Mouse (Mus musculus): ENCODE measurements at regions not wholly inside any gene's neighbourhood (a gene's known extent, or its start where the extent isn't known, plus 50 kb on each side); places are given as distances from the start of the nearest gene placed in this dataset.

GRCm38 (mm10) chr14:24731872-24732525 lies 245.1 kb downstream of the Rps24 start:
- TF ChIP-seq CTCF (IDR thresholded peaks at IDR 0.05; ENCODE audit: low read depth, low read length) (no peak), POLR2A (IDR thresholded peaks at IDR 0.05; ENCODE audit: insufficient read depth, low read length) (no peak), EP300 (IDR thresholded peaks at IDR 0.05; ENCODE audit: insufficient read depth, low read depth, low read length) (no peak)
- Histone ChIP-seq H3K9ac (ENCODE audit: low read depth, poor library complexity, severe bottlenecking) (no peak overlapping the region), H3K4me3 (ENCODE audit: low read depth, low read length) (no peak overlapping the region), H3K9me3 (replicated peaks; ENCODE audit: control insufficient read depth, insufficient read depth, low read length, poor library complexity, severe bottlenecking) (no peaks in the 10 kb centered on the region), H3K27me3 (ENCODE audit: control insufficient read depth, insufficient read depth, low read length, poor library complexity, severe bottlenecking) (no peaks in the 10 kb centered on the region), H3K27ac (ENCODE audit: insufficient read depth, low read length) (no peak overlapping the region), H3K36me3 (ENCODE audit: control insufficient read depth, insufficient read depth, low read length, poor library complexity, severe bottlenecking) (no peaks in the 10 kb centered on the region), H3K4me1 (ENCODE audit: control insufficient read depth, insufficient read depth, low read length) (no peaks in the 10 kb centered on the region)

- Histone ChIP-seq H3K9me3 (replicated peaks; ENCODE audit: control insufficient read depth, insufficient read depth, low read length, poor library complexity, severe bottlenecking) (no peaks in the 10 kb centered on the region), H3K4me3 (ENCODE audit: low read depth, low read length) (no peak overlapping the region), H3K27me3 (ENCODE audit: control insufficient read depth, insufficient read depth, low read length, poor library complexity, severe bottlenecking) (no peaks in the 10 kb centered on the region), H3K27ac (ENCODE audit: insufficient read depth, low read length) (no peak overlapping the region), H3K9ac (ENCODE audit: low read depth, poor library complexity, severe bottlenecking) (no peak overlapping the region), H3K36me3 (ENCODE audit: control insufficient read depth, insufficient read depth, low read length, poor library complexity, severe bottlenecking) (no peaks in the 10 kb centered on the region), H3K4me1 (ENCODE audit: control insufficient read depth, insufficient read depth, low read length) (no peaks in the 10 kb centered on the region)
- TF ChIP-seq CTCF (IDR thresholded peaks at IDR 0.05; ENCODE audit: low read depth, low read length) (no peak), EP300 (IDR thresholded peaks at IDR 0.05; ENCODE audit: insufficient read depth, low read depth, low read length) (no peak), POLR2A (IDR thresholded peaks at IDR 0.05; ENCODE audit: insufficient read depth, low read length) (no peak)
Observed at GRCm38 (mm10) chr14:24733326-24733725, 246.4 kb downstream of the Rps24 start.

- Histone ChIP-seq H3K4me3 (ENCODE audit: low read depth, low read length) (no peak overlapping the region), H3K36me3 (ENCODE audit: control insufficient read depth, insufficient read depth, low read length, poor library complexity, severe bottlenecking) (no peaks in the 10 kb centered on the region), H3K27me3 (ENCODE audit: control insufficient read depth, insufficient read depth, low read length, poor library complexity, severe bottlenecking) (no peaks in the 10 kb centered on the region), H3K9me3 (replicated peaks; ENCODE audit: control insufficient read depth, insufficient read depth, low read length, poor library complexity, severe bottlenecking) (no peaks in the 10 kb centered on the region), H3K4me1 (ENCODE audit: control insufficient read depth, insufficient read depth, low read length) (no peaks in the 10 kb centered on the region), H3K9ac (ENCODE audit: low read depth, poor library complexity, severe bottlenecking) (no peak overlapping the region), H3K27ac (ENCODE audit: insufficient read depth, low read length) (no peak overlapping the region)
- TF ChIP-seq CTCF (IDR thresholded peaks at IDR 0.05; ENCODE audit: low read depth, low read length) (no peak), EP300 (IDR thresholded peaks at IDR 0.05; ENCODE audit: insufficient read depth, low read depth, low read length) (no peak), POLR2A (IDR thresholded peaks at IDR 0.05; ENCODE audit: insufficient read depth, low read length) (no peak)
Observed at GRCm38 (mm10) chr14:24738869-24739268, 251.9 kb downstream of the Rps24 start.

GRCm38 (mm10) chr14:24744451-24744850 lies 257.5 kb downstream of the Rps24 start:
- no peaks in the 10 kb centered on the region for H3K9me3 ChIP-seq (replicated peaks; ENCODE audit: control insufficient read depth, insufficient read depth, low read length, poor library complexity, severe bottlenecking)
- H3K27me3 ChIP-seq (ENCODE audit: control insufficient read depth, insufficient read depth, low read length, poor library complexity, severe bottlenecking) = no peaks in the 10 kb centered on the region
- H3K4me1 ChIP-seq (ENCODE audit: control insufficient read depth, insufficient read depth, low read length) = no peaks in the 10 kb centered on the region
- no peaks in the 10 kb centered on the region for H3K36me3 ChIP-seq (ENCODE audit: control insufficient read depth, insufficient read depth, low read length, poor library complexity, severe bottlenecking)
- H3K9ac ChIP-seq (ENCODE audit: low read depth, poor library complexity, severe bottlenecking) = no peak overlapping the region
- no peak overlapping the region for H3K27ac ChIP-seq (ENCODE audit: insufficient read depth, low read length)
- TF ChIP-seq POLR2A (IDR thresholded peaks at IDR 0.05; ENCODE audit: insufficient read depth, low read length) (no peak), EP300 (IDR thresholded peaks at IDR 0.05; ENCODE audit: insufficient read depth, low read depth, low read length) (no peak), CTCF (IDR thresholded peaks at IDR 0.05; ENCODE audit: low read depth, low read length) (no peak)
- H3K4me3 ChIP-seq (ENCODE audit: low read depth, low read length) = no peak overlapping the region

- no peak for TF ChIP-seq POLR2A (IDR thresholded peaks at IDR 0.05; ENCODE audit: insufficient read depth, low read length)
- TF ChIP-seq EP300 (IDR thresholded peaks at IDR 0.05; ENCODE audit: insufficient read depth, low read depth, low read length) = no peak
- TF ChIP-seq CTCF (IDR thresholded peaks at IDR 0.05; ENCODE audit: low read depth, low read length) = no peak
- no peaks in the 10 kb centered on the region for H3K9me3 ChIP-seq (replicated peaks; ENCODE audit: control insufficient read depth, insufficient read depth, low read length, poor library complexity, severe bottlenecking)
- no peaks in the 10 kb centered on the region for H3K36me3 ChIP-seq (ENCODE audit: control insufficient read depth, insufficient read depth, low read length, poor library complexity, severe bottlenecking)
- H3K27me3 ChIP-seq (ENCODE audit: control insufficient read depth, insufficient read depth, low read length, poor library complexity, severe bottlenecking) = no peaks in the 10 kb centered on the region
- H3K9ac ChIP-seq (ENCODE audit: low read depth, poor library complexity, severe bottlenecking) = no peak overlapping the region
- H3K4me3 ChIP-seq (ENCODE audit: low read depth, low read length) = no peak overlapping the region
- H3K4me1 ChIP-seq (ENCODE audit: control insufficient read depth, insufficient read depth, low read length) = no peaks in the 10 kb centered on the region
- no peak overlapping the region for H3K27ac ChIP-seq (ENCODE audit: insufficient read depth, low read length)
Observed at GRCm38 (mm10) chr14:24745730-24746129, 258.8 kb downstream of the Rps24 start.

- no peak for TF ChIP-seq CTCF (IDR thresholded peaks at IDR 0.05; ENCODE audit: low read depth, low read length)
- Histone ChIP-seq H3K4me1 (ENCODE audit: control insufficient read depth, insufficient read depth, low read length) (no peaks in the 10 kb centered on the region), H3K36me3 (ENCODE audit: control insufficient read depth, insufficient read depth, low read length, poor library complexity, severe bottlenecking) (no peaks in the 10 kb centered on the region), H3K27ac (ENCODE audit: insufficient read depth, low read length) (no peak overlapping the region), H3K4me3 (ENCODE audit: low read depth, low read length) (no peak overlapping the region), H3K27me3 (ENCODE audit: control insufficient read depth, insufficient read depth, low read length, poor library complexity, severe bottlenecking) (no peaks in the 10 kb centered on the region), H3K9me3 (replicated peaks; ENCODE audit: control insufficient read depth, insufficient read depth, low read length, poor library complexity, severe bottlenecking) (no peaks in the 10 kb centered on the region), H3K9ac (ENCODE audit: low read depth, poor library complexity, severe bottlenecking) (no peak overlapping the region)
Observed at GRCm38 (mm10) chr14:24747471-24747795, 260.5 kb downstream of the Rps24 start.
